Mouse (Mus musculus): ENCODE measurements around the gene Lrrk1. TPM values are rescaled to one million over a fixed set of nuclear protein-coding genes. Genes with fewer than 3 reads are reported as not detected.

Gene Lrrk1
- polyA plus RNA-seq (2014; fragmentation: Nextera tagmentation; extraction: Ambion mirVana): 6.4 and 6.8 TPM in 2 replicates

DNA sequence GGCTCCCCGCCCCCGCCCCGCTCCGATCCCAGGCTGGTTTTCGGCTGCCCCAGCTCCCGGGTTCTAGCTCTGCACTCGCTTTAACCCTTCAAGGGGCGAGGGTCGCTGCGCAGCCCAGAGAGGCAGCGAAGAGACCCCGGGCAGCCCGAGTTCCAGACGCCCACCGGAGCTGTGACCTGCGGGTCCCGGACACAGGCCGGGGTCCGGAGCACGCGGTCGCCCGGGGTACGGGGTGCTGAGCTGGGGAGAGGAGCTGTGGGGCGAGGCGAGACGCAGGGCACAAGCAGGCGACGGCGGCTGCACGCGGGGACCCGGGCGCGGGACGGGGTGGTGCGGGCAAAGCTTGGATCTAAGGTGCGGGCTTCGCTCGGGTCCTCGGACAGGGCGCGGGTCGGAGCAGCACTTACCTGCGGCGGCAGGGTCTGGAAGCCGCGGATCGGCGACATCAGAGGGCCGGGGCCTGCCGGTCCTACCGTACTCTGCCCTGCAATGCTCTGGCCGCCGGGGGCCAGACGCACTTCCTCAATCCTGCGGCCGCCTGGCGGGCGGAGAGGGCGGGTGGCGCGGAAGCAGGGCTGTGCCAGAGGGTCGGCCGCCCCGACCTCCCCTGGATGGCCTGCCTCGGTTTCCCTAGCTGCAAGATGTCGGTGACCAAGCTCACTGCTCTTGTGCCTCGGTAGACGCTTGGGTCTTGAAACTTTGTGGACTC is at the start of gene Lrrk1:
Gene Lrrk1, minus strand, starts transcription at position 538 of the 709 bp plus-strand sequence.
- H3K4me1 ChIP-seq (ENCODE audit: control insufficient read depth in 2 of 2, insufficient read depth in 2 of 2, low read length in 2 of 2): peaks cover 0 to 3% of the 10 kb centered on the region in 2 experiments; a peak in 1 of 4 replicates
- H3K4me2 ChIP-seq (ENCODE audit: low read length): peak within 1 kb of the TSS; percentile 86
- H3K27me3 ChIP-seq (ENCODE audit: control insufficient read depth, insufficient read depth, low read length): no peaks in the 10 kb centered on the region
- H3K9me3 ChIP-seq (ENCODE audit: control insufficient read depth, low read length): no peaks in the 10 kb centered on the region
- 1% methylated on average over 56 of the region's 70 CpGs for WGBS
- no peaks in the 10 kb centered on the region for H3K36me3 ChIP-seq (ENCODE audit: control insufficient read depth, insufficient read depth, low read length)
- peak within 1 kb of the TSS; percentile 87 for H3K9ac ChIP-seq (ENCODE audit: low read length)
- peak within 1 kb of the TSS; percentile 73 to 81 for H3K4me3 ChIP-seq (ENCODE audit: control insufficient read depth in 1 of 2, insufficient read depth in 1 of 2, low read depth in 1 of 2, low read length in 2 of 2)
- H3K27ac ChIP-seq (replicated peaks in 1 of 2; ENCODE audit: control insufficient read depth in 1 of 2, insufficient read depth in 1 of 2, low read depth in 2 of 2, low read length in 2 of 2): peak within 1 kb of the TSS; percentile 46 to 59
- peak; percentile 66 for ATAC-seq (ENCODE audit: insufficient number of reproducible peaks, insufficient read depth, low FRiP score, low read depth)

DNA sequence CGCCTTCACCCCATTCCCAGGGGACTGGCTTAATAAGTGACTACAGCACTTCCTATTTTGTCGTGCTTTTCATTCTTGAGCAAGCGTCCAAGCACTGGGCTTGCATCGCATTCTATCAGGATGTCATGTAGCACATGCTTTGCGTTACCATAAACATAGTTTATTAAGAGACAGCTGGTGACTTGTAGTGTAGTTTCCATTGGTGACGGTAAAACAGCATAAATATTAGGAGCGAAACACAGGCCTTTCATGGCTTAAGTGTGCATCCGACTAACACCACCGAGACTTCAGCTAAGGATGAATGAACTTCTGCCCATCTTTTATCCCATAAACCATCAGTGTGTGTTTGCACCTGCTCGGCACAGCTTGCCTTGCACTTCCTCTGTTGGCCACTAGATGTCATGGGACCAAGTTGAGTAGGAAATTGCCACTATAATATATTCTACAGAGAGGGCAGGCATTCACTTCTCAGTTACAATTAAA is 46.3 kb upstream of the Lrrk1 start:
- H3K9me3 ChIP-seq (ENCODE audit: control insufficient read depth, low read length): no peaks in the 10 kb centered on the region
- 0 out of 2 replicates have a peak, but pooled peaks have one; percentile 9 for ATAC-seq (ENCODE audit: insufficient number of reproducible peaks, insufficient read depth, low FRiP score, low read depth)
- no peak overlapping the region for H3K4me2 ChIP-seq (ENCODE audit: low read length)
- no peak overlapping the region for H3K4me3 ChIP-seq (ENCODE audit: control insufficient read depth in 1 of 2, insufficient read depth in 1 of 2, low read depth in 1 of 2, low read length in 2 of 2)
- H3K4me1 ChIP-seq (ENCODE audit: control insufficient read depth in 2 of 2, insufficient read depth in 2 of 2, low read length in 2 of 2): peaks cover 6 to 9% of the 10 kb centered on the region in 2 experiments
- H3K27me3 ChIP-seq (ENCODE audit: control insufficient read depth, insufficient read depth, low read length): peaks cover under 1% of the 10 kb centered on the region
- no peak overlapping the region for H3K27ac ChIP-seq (replicated peaks in 1 of 2; ENCODE audit: control insufficient read depth in 1 of 2, insufficient read depth in 1 of 2, low read depth in 2 of 2, low read length in 2 of 2)
- 40% methylated on average over 10 of the region's 10 CpGs for whole genome bisulfite sequencing
- H3K36me3 ChIP-seq (ENCODE audit: control insufficient read depth, insufficient read depth, low read length): no peaks in the 10 kb centered on the region
- no peak overlapping the region for H3K9ac ChIP-seq (ENCODE audit: low read length)

GRCm38 (mm10) chr7:66427437-66428161 is 39.4 kb upstream of the Lrrk1 start, which contains the start of gene Aldh1a3:
Aldh1a3 (minus strand) TSS chr7:66427517.
- Histone ChIP-seq H3K4me1 (ENCODE audit: control insufficient read depth in 2 of 2, insufficient read depth in 2 of 2, low read length in 2 of 2) (peaks cover 0 to 15% of the 10 kb centered on the region in 2 experiments; a peak in 2 of 4 replicates), H3K9ac (ENCODE audit: low read length) (peak within 1 kb of the TSS; percentile 57), H3K27me3 (ENCODE audit: control insufficient read depth, insufficient read depth, low read length) (peaks cover 54% of the 10 kb centered on the region), H3K9me3 (ENCODE audit: control insufficient read depth, low read length) (no peaks in the 10 kb centered on the region), H3K4me2 (ENCODE audit: low read length) (peak within 1 kb of the TSS; percentile 97), H3K27ac (replicated peaks in 1 of 2; ENCODE audit: control insufficient read depth in 1 of 2, insufficient read depth in 1 of 2, low read depth in 2 of 2, low read length in 2 of 2) (no peak within 1 kb of the TSS), H3K36me3 (ENCODE audit: control insufficient read depth, insufficient read depth, low read length) (no peaks in the 10 kb centered on the region), H3K4me3 (ENCODE audit: control insufficient read depth in 1 of 2, insufficient read depth in 1 of 2, low read depth in 1 of 2, low read length in 2 of 2) (peak within 1 kb of the TSS; percentile 46 to 60)
- ATAC-seq (ENCODE audit: insufficient number of reproducible peaks, insufficient read depth, low FRiP score, low read depth): no peak
- under 1% methylated on average over 51 of the region's 56 CpGs for WGBS

DNA sequence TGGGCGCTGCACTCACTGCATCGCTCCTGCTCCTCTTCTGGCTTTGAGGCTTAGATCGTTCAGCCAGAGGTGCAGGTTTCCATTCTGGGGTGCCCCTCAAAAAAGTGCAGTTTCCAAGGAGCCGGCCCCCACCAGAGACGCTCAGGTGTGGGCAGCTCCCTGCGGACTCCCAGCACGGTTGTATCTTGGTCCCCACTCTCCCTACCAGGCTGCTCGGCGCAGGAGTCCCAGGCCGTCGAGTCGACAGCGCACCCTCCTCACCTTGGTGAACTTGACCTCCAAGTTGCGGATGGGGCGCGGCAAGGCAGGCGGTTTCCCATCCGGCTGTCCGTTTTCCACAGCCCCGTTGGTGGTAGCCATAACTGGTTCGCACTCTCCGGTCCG is 38.9 kb upstream of the Lrrk1 start:
- no peak for ATAC-seq (ENCODE audit: insufficient number of reproducible peaks, insufficient read depth, low FRiP score, low read depth)
- H3K27ac ChIP-seq (replicated peaks in 1 of 2; ENCODE audit: control insufficient read depth in 1 of 2, insufficient read depth in 1 of 2, low read depth in 2 of 2, low read length in 2 of 2): no peak overlapping the region

DNA sequence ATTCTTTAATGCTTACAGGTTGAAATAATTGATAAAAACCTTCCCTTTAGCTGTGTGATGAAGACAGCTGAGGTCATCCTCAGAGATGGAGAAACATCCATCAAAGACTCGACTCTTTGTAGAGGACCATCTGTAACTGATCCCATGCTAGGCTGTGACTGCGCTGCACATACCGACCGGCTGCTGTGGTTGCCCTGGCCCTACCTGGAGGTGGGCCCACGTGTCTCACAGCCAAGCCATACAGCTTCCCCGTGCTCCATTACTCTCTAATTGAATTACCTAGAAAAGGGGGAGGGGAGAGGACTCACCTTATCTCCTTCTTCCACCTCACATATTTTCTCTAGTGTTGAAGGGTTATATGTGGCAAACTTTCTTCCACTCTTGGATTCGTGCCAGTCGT is 33.8 kb upstream of the Lrrk1 start:
- H3K9me3 ChIP-seq (ENCODE audit: control insufficient read depth, low read length): no peaks in the 10 kb centered on the region
- no peak overlapping the region for H3K4me3 ChIP-seq (ENCODE audit: control insufficient read depth in 1 of 2, insufficient read depth in 1 of 2, low read depth in 1 of 2, low read length in 2 of 2)
- no peak overlapping the region for H3K9ac ChIP-seq (ENCODE audit: low read length)
- no peak overlapping the region for H3K27ac ChIP-seq (replicated peaks in 1 of 2; ENCODE audit: control insufficient read depth in 1 of 2, insufficient read depth in 1 of 2, low read depth in 2 of 2, low read length in 2 of 2)
- H3K36me3 ChIP-seq (ENCODE audit: control insufficient read depth, insufficient read depth, low read length): no peaks in the 10 kb centered on the region
- H3K4me1 ChIP-seq (ENCODE audit: control insufficient read depth in 2 of 2, insufficient read depth in 2 of 2, low read length in 2 of 2): peaks cover 0 to 2% of the 10 kb centered on the region in 2 experiments; a peak in 1 of 4 replicates
- WGBS: 68% methylated on average over 8 of the region's 8 CpGs
- no peak overlapping the region for H3K4me2 ChIP-seq (ENCODE audit: low read length)
- peaks cover 28% of the 10 kb centered on the region for H3K27me3 ChIP-seq (ENCODE audit: control insufficient read depth, insufficient read depth, low read length)
- no peak for ATAC-seq (ENCODE audit: insufficient number of reproducible peaks, insufficient read depth, low FRiP score, low read depth)

More for the DNA sequence above, 38.9 kb upstream of the Lrrk1 start:
- Histone ChIP-seq H3K36me3 (ENCODE audit: control insufficient read depth, insufficient read depth, low read length) (no peaks in the 10 kb centered on the region), H3K4me1 (ENCODE audit: control insufficient read depth in 2 of 2, insufficient read depth in 2 of 2, low read length in 2 of 2) (peaks cover 0 to 15% of the 10 kb centered on the region in 2 experiments; a peak in 2 of 4 replicates), H3K4me3 (ENCODE audit: control insufficient read depth in 1 of 2, insufficient read depth in 1 of 2, low read depth in 1 of 2, low read length in 2 of 2) (peak overlapping the region; percentile 46 to 60), H3K9ac (ENCODE audit: low read length) (peak overlapping the region; percentile 57; the same call in 1 of the 2 replicates), H3K4me2 (ENCODE audit: low read length) (peak overlapping the region; percentile 97), H3K27me3 (ENCODE audit: control insufficient read depth, insufficient read depth, low read length) (peaks cover 54% of the 10 kb centered on the region), H3K9me3 (ENCODE audit: control insufficient read depth, low read length) (no peaks in the 10 kb centered on the region)
- WGBS: 1% methylated on average over 23 of the region's 23 CpGs

DNA sequence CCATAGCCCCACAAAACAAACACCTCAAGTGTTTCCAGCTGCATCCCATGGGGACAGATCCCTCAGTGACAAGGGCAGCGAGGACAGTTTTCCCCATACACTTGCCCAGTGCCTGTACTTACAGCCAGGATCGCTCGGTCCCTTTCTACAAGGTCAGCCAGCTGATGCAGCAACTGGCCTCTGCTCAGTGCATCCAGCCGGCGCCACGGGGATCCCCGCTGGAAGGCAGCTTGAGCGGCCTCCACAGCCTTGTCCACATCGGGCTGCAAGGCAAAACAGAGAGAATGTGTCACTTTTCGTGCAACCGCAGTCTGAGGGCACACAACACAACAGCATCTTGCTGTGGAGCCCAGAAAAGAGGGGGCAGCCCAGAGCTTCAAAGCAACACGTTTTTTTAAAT is 30.8 kb upstream of the Lrrk1 start:
- no peak for ATAC-seq (ENCODE audit: insufficient number of reproducible peaks, insufficient read depth, low FRiP score, low read depth)
- Histone ChIP-seq H3K9me3 (ENCODE audit: control insufficient read depth, low read length) (no peaks in the 10 kb centered on the region), H3K27ac (replicated peaks in 1 of 2; ENCODE audit: control insufficient read depth in 1 of 2, insufficient read depth in 1 of 2, low read depth in 2 of 2, low read length in 2 of 2) (no peak overlapping the region), H3K4me1 (ENCODE audit: control insufficient read depth in 2 of 2, insufficient read depth in 2 of 2, low read length in 2 of 2) (no peaks in the 10 kb centered on the region), H3K27me3 (ENCODE audit: control insufficient read depth, insufficient read depth, low read length) (peaks cover 4% of the 10 kb centered on the region; the same call in 1 of the 2 replicates), H3K4me2 (ENCODE audit: low read length) (no peak overlapping the region), H3K36me3 (ENCODE audit: control insufficient read depth, insufficient read depth, low read length) (no peaks in the 10 kb centered on the region), H3K4me3 (ENCODE audit: control insufficient read depth in 1 of 2, insufficient read depth in 1 of 2, low read depth in 1 of 2, low read length in 2 of 2) (no peak overlapping the region), H3K9ac (ENCODE audit: low read length) (no peak overlapping the region)
- WGBS: 46% methylated on average over 12 of the region's 12 CpGs

DNA sequence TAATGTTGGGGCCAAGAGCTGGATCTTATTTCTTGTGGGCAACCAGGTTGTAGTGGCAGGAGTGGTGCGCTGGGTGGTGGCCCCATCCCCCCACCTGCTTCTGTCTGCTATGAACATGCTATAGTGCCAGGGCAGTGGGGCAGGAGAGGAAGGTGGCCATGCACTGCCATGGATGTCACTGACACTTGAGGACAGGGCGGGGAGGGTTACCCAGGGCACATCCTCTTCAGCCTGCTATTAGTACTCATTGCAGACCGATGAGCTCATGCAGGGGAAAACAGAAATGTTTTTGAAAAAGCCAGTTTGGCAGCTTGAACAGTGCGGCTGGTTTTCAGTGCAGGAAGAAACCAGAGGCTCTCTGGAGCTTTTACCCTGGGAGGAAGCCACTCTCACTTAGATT is 28.7 kb upstream of the Lrrk1 start:
- Histone ChIP-seq H3K36me3 (ENCODE audit: control insufficient read depth, insufficient read depth, low read length) (no peaks in the 10 kb centered on the region), H3K4me3 (ENCODE audit: control insufficient read depth in 1 of 2, insufficient read depth in 1 of 2, low read depth in 1 of 2, low read length in 2 of 2) (no peak overlapping the region), H3K9me3 (ENCODE audit: control insufficient read depth, low read length) (no peaks in the 10 kb centered on the region), H3K4me1 (ENCODE audit: control insufficient read depth in 2 of 2, insufficient read depth in 2 of 2, low read length in 2 of 2) (peaks cover 6 to 7% of the 10 kb centered on the region in 2 experiments), H3K27me3 (ENCODE audit: control insufficient read depth, insufficient read depth, low read length) (no peaks in the 10 kb centered on the region), H3K9ac (ENCODE audit: low read length) (no peak overlapping the region), H3K27ac (replicated peaks in 1 of 2; ENCODE audit: control insufficient read depth in 1 of 2, insufficient read depth in 1 of 2, low read depth in 2 of 2, low read length in 2 of 2) (no peak overlapping the region), H3K4me2 (ENCODE audit: low read length) (no peak overlapping the region)
- no peak for ATAC-seq (ENCODE audit: insufficient number of reproducible peaks, insufficient read depth, low FRiP score, low read depth)
- 72% methylated on average over 4 of the region's 4 CpGs for WGBS

Data from heart, embryonic 14.5 days (tissue).